Comparison of ENCODE assay signal across 7 mouse cellular contexts in genomic region chr16:50430515-50430877, GRCm38 (mm10). TPM values are rescaled to one million over a fixed set of nuclear protein-coding genes. Genes with fewer than 3 reads are reported as not detected.
DNase-seq lines count a peak whose midpoint lies in the region; ATAC-seq and TF ChIP-seq lines count a peak whose summit lies in the region.

No protein-coding gene starts in this region.

- H3K27ac ChIP-seq in lung, embryonic 14.5 days (ENCODE audit: low read depth): peak overlapping the region; percentile 61
- H3K27ac ChIP-seq in forebrain, embryonic 11.5 days (ENCODE audit: low read depth, low read length): no peak overlapping the region
- no peak overlapping the region for H3K27ac ChIP-seq in liver, embryonic 14.5 days

- H3K4me3 ChIP-seq in lung, embryonic 14.5 days (ENCODE audit: low read depth, low read length): peak overlapping the region; percentile 84
- peak overlapping the region; percentile 87 for H3K4me3 ChIP-seq in forebrain, embryonic 11.5 days (ENCODE audit: low read depth, low read length)
- peak overlapping the region; percentile 82 to 86 for H3K4me3 ChIP-seq in liver, embryonic 14.5 days (ENCODE audit: insufficient read depth in 1 of 2, low read depth in 2 of 2, low read length in 2 of 2)

- no peaks in the 10 kb centered on the region; the same call in 1 of the 2 replicates for H3K4me1 ChIP-seq in lung, embryonic 14.5 days (ENCODE audit: insufficient read depth)
- no peaks in the 10 kb centered on the region; the same call in 1 of the 2 replicates for H3K4me1 ChIP-seq in forebrain, embryonic 11.5 days (replicated peaks; ENCODE audit: control insufficient read depth, insufficient read depth, low read length)
- H3K4me1 ChIP-seq in liver, embryonic 14.5 days (replicated peaks; ENCODE audit: control insufficient read depth in 2 of 2, insufficient read depth in 2 of 2, low read length in 1 of 2): peaks cover 0 to 4% of the 10 kb centered on the region in 2 experiments; a peak in 2 of 4 replicates

- no peaks in the 10 kb centered on the region for H3K27me3 ChIP-seq in lung, embryonic 14.5 days (ENCODE audit: insufficient read depth, low read length)
- H3K27me3 ChIP-seq in forebrain, embryonic 11.5 days (ENCODE audit: control insufficient read depth, insufficient read depth, low read length): no peaks in the 10 kb centered on the region
- no peaks in the 10 kb centered on the region for H3K27me3 ChIP-seq in liver, embryonic 14.5 days (ENCODE audit: control insufficient read depth, insufficient read depth, low read length)

- no peaks in the 10 kb centered on the region for H3K9me3 ChIP-seq in lung, embryonic 14.5 days (ENCODE audit: low read depth, low read length)
- no peaks in the 10 kb centered on the region for H3K9me3 ChIP-seq in forebrain, embryonic 11.5 days (ENCODE audit: control insufficient read depth, low read length)
- no peaks in the 10 kb centered on the region for H3K9me3 ChIP-seq in liver, embryonic 14.5 days (ENCODE audit: control insufficient read depth, low read length)

- H3K9ac ChIP-seq in lung, embryonic 14.5 days: peak overlapping the region; percentile 91
- peak overlapping the region; percentile 85 for H3K9ac ChIP-seq in forebrain, embryonic 11.5 days (ENCODE audit: low read length)
- peak overlapping the region; percentile 81 for H3K9ac ChIP-seq in liver, embryonic 14.5 days (replicated peaks)

- TF ChIP-seq EP300 in liver, embryonic 14.5 days (IDR thresholded peaks at IDR 0.05; ENCODE audit: low read depth): no peak

- peak overlapping the region; percentile 72 for H3K4me2 ChIP-seq in lung, embryonic 14.5 days
- peak overlapping the region; percentile 91 for H3K4me2 ChIP-seq in forebrain, embryonic 11.5 days (ENCODE audit: low read depth, low read length, severe bottlenecking)
- H3K4me2 ChIP-seq in liver, embryonic 14.5 days (ENCODE audit: low read depth): peak overlapping the region; percentile 100

- peak; percentile 36 for DNase-seq in lung, embryonic 14.5 days
- DNase-seq in lung, postnatal 4 days: no peak
- peak; percentile 16 for DNase-seq in R1 (ENCODE audit: low read depth, low spot score)
- no peak for DNase-seq in forebrain, embryonic 11.5 days (ENCODE audit: low spot score)
- no peak for DNase-seq in liver, embryonic 14.5 days (ENCODE audit: low read depth in 3 of 3, low spot score in 3 of 3)
- no peak for DNase-seq in gastrocnemius, postnatal 10 days

- no peak for ATAC-seq in lung, embryonic 14.5 days (ENCODE audit: insufficient read depth)
- ATAC-seq in forebrain, embryonic 11.5 days (replicated peaks; ENCODE audit: low FRiP score): no peak
- ATAC-seq in liver, embryonic 14.5 days (ENCODE audit: insufficient read depth): no peak
- no peak for ATAC-seq in frontal cortex, adult (ENCODE audit: low TSS enrichment)

- H3K36me3 ChIP-seq in lung, embryonic 14.5 days (ENCODE audit: insufficient read depth): 0 out of 2 replicates have a peak, but pooled peaks cover 2% of the 10 kb centered on the region
- H3K36me3 ChIP-seq in forebrain, embryonic 11.5 days (ENCODE audit: control insufficient read depth, insufficient read depth, low read length): no peaks in the 10 kb centered on the region
- H3K36me3 ChIP-seq in liver, embryonic 14.5 days (replicated peaks; ENCODE audit: control insufficient read depth, insufficient read depth, low read depth): no peaks in the 10 kb centered on the region; the same call in 1 of the 2 replicates

- 0% methylated on average over 12 of the region's 12 CpGs for WGBS in lung, embryonic 14.5 days
- WGBS in forebrain, embryonic 11.5 days: under 1% methylated on average over 12 of the region's 12 CpGs
- WGBS in liver, embryonic 14.5 days (ENCODE audit: insufficient replicate concordance): 0% methylated on average over 12 of the region's 12 CpGs

- TF ChIP-seq CTCF in lung, embryonic 14.5 days (IDR thresholded peaks at IDR 0.05; ENCODE audit: low read depth): no peak
- no peak for TF ChIP-seq CTCF in liver, embryonic 14.5 days (IDR thresholded peaks at IDR 0.05; ENCODE audit: low read depth)

RNA-seq across cellular contexts. Expression of gene Bbx, which starts 1.7 kb away (rescaled TPM):
- polyA plus RNA-seq in lung, embryonic 14.5 days (2014; fragmentation: Nextera tagmentation; extraction: Ambion mirVana): 40.5 and 41.6 TPM in 2 replicates
- polyA plus RNA-seq in forebrain, embryonic 11.5 days (2014; fragmentation: Nextera tagmentation; extraction: Ambion mirVana): 30.1 and 38.0 TPM in 2 replicates
- polyA plus RNA-seq in liver, embryonic 14.5 days (2012; rRNA removed): 1.3 and 1.8 TPM in 2 replicates
- polyA plus RNA-seq in liver, embryonic 14.5 days (2014; fragmentation: Nextera tagmentation; extraction: Ambion mirVana): 3.4 TPM in 2 replicates
- 10 to 100 TPM; 12.3 to 15.6 TPM for total RNA-seq in gastrocnemius, postnatal 10 days (2021)

Comparison
In these comparisons a context has a peak if more than half of its experiments do, and no peak if none do; other contexts are left out.
1. DNase-seq: peak in lung, embryonic 14.5 days (single experiment) and R1 (single experiment); none in lung, postnatal 4 days (0 of 2), forebrain, embryonic 11.5 days (single experiment), liver, embryonic 14.5 days (0 of 3) and gastrocnemius, postnatal 10 days (single experiment).
2. Peak in every context shown above with its lines, with median percentiles within 50 percentile points of each other: H3K4me2 ChIP-seq, H3K4me3 ChIP-seq and H3K9ac ChIP-seq.